Mouse (Mus musculus) testis, postnatal 10 days (tissue): ENCODE results near the gene Rrp7a.
"Not testable (repeated sequence)": the region's sequence is repeated elsewhere in the genome, so short reads cannot be mapped to it uniquely, and the experiment has no call there.

Experiments
- DNase-seq: peaks from one replicate; pipeline ENCODE4 v3.0.0; 2021; ENCODE audit warnings: low spot score

Gene Rrp7a

GRCm38 (mm10) chr15:83156929-83157666 is 34.5 kb upstream of the Rrp7a start:
- DNase-seq = peak; percentile 82

DNA sequence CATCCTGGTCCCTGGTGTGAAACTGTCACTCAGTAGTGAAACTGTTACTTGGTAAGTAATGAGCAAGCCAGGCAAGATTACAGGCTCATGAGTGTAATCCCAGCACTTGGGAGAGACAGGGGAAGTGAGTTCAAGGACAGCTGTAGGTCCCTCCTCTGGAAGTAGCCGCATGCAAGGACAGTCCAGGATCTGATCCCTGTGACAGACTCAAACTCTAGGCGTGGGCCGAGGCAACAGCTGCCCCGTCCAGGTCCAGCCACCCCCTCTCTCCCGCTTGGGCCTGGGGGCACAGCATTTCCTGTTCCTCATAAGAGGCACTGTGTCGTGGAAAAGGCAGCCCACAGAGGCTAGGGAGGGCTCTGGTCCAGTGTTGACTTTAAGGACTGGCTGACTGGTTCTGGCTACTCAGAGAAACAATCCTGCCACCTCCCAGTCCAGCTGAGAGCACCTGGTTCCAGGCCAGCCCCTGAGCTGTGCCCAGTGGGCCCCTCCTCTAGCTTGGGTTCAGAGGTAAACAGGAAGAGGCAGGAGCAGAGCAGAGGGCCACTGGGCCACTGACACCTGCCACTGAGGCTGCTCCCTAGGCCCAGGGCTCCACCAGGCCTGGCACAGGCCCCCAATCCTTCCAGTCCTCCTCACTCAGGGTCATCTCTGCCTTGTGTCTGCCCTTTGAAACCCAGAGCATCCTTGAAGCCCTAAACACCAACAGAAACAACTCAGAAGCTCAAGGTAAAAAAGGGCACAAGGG is 33.2 kb upstream of the Rrp7a start:
- DNase-seq = no peak

DNA sequence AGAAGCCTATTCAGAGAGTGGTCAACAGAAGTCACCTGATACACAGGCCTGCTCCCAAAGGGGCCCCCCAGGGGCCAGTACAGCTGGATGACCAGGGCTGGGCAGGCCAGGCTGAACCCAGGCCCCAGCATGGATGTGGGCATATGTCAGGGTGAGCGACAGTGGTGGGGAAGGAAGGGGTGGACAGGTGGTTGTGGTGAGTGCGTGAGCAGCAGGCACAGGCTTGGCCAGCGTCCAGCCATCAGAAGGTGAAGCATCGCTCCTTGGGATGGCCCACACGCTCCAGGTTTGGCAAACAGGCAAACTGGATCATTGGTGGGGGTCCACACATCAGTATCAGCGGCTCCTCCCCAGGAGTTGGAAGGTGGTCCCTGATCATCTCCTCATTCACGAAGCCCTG is 31.7 kb upstream of the Rrp7a start:
- DNase-seq = no peak

DNA sequence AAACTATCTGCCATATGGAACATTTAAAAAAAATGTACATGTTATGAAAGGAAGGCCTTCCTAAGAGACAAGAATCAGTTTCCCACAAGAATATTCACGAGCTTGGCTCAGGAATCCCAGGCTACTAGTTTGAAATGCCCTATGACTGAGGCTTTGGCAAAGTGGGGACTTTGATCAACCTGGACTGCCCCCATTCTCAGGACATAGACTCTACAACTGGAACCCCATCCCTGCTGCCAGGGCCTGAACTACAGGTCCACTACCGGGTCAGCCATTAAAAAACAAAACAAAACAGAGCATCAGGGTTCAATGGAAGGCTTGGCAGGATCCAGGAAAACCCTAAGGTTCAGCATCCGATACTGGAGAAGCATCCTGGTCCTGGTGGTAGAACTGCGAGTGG is 28.1 kb upstream of the Rrp7a start:
- no peak for DNase-seq

DNA sequence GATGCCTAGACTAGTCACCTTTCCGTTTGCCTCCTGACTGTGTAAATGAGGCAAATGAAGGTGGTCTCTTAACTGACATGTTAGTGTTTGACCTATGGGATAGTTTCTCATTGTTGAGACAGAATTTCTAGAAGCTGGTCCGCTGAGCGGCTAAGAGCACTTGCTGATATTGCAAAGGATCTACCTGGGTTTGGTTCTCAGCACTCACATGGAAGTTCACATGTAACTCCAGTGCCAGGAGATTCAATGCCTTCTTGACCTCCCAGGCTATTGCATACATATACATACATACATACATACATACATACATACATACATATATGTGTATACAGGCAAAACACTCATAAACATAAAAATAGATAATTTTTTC is 27.5 kb upstream of the Rrp7a start:
- no peak for DNase-seq

DNA sequence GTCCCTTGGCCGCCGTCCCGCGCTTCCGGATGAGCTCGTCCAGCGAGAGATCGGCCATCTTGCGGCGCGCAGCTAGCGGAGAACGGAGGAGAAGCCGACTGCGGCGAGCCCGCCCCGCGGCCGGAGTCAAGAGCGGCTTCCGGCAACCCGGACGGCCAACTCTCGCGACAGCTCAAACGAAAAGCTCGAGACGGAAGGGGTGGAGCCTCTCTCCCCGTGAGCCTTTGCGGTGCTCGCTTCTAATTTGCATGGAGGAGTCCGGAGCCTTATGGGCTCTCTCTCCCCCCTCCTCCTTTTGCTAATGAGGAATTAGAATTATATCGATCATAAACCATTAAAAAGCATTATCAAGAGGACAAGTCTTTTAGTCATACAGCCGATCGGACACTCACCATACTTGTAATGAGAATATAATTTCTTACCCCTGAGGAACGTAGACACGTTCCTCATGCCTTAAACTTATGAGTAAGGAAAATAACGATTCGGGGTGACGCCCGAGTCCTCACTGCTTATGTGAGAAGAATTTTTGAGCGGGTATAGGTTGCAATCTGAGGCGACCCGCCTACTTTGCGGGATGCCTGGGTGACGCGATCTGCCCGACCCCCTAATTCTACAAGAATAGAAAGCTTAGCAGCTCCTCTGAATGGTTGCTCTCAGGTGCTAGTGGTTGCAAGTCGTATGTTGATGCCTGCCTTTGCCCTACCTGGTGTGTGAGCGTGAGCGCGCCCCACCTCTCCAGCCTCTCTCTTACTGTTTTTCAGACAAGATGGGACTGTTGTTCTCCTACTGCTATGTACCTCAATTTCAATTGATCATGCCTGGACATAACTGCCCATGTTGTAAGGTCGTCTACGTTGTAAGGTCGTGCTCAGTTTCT is 26.8 kb upstream of the Rrp7a start, which contains the start of gene Poldip3:
Gene Poldip3 (minus strand): TSS at position 189 of the 877 bp plus-strand sequence.
- peak; percentile 98 for DNase-seq

DNA sequence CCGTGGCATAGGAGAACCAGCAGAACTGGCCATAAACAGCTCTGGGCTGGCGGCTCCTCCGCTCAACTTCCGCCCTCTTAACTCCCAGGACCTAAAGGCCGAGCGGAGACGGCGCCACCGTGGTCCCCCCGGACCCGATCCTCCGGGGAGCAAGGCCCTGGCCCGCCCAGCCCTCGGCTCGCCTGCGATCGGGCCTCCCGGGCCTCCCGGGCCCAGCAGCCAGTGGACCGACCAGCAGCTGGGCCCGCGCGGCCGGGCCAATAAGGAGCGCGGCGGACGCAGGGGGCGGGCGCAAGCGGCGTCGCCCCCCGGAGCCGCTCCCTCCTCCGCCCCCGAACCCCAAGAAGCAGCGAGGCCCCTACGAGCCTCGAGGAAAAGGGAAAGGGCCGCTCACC is 26.2 kb upstream of the Rrp7a start:
- no peak for DNase-seq

GRCm38 (mm10) chr15:83148395-83148794 is 25.8 kb upstream of the Rrp7a start:
- DNase-seq = no peak

DNA sequence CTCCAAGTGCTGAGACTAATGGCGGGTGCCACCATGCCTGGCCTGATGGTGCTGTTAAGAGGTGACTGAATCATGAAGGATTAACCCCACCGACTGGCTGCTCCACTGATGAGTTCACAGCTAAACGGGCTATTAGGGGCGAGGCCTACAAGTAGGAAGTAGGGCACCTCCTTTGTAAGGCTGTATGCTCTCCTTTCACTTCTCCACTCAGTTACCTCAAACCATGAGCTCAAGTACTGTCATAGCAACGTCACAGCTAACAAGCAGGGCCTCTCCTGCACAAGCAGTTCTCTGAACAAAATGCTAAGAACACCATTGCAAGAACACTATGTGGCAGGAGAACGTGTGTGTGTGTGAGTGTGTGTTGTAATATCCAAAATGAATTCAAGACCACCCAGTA is 22.9 kb upstream of the Rrp7a start:
- no peak for DNase-seq

DNA sequence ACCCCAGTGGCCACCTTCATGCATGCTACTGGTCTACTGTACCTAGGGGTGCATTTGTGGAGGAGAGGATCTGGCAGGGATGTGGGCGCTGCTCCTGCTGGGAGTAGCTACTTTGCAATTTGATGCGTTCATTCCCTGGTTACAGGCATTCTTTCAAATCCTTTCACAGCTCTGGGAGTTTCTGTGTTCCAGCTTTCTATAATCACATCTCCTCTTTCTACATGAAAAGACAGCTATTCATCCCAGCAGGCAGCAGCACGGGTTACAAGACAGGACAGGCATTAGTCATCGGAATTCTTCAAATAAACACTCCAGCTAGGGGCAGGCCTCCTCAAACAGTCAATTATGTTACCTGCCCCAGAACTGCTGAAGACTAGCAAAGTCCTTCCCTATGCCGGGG is 20.3 kb upstream of the Rrp7a start:
- no peak for DNase-seq

GRCm38 (mm10) chr15:83135654-83136053 is 13.1 kb upstream of the Rrp7a start:
- no peak for DNase-seq

DNA sequence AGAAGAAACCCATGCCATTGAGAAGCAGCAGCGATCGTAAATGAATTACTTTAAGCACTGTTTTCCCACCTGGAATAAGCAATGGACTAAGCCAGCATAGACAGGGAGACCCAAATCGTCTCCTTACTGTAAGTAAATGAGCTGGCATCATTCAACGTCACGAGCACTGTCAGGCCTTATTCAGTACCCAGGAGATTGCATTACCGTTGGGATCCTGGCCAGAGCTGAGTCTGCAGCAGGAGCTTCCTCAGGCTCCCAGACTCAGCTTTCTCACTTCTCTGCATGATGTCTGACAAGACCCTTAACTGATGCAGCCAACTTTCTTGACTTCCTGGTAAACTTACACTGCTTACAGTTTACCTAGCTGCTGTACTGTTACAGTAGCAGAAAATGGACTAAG is 12.1 kb upstream of the Rrp7a start:
- no peak for DNase-seq

- DNase-seq = no peak
These were observed 7.1 kb upstream of the Rrp7a start for GRCm38 (mm10) chr15:83129530-83130231.

DNA sequence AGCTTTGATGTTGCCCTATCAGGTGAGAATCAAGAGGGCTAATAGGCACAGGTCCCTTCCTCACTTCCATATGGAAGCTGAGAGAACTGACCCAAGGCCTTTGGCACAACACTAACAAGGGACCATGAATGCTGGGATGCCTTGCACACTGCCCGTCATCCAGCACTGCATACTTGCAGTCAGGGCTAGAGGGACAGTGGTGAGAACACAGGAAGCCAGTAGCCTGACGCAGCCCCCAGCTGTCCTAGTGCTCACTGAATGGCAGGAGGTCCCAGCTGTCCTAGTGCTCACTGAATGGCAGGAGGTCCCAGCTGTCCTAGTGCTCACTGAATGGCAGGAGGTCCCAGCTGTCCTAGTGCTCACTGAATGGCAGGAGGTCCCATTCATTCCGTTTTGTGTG is 4.4 kb upstream of the Rrp7a start:
- not testable (repeated sequence) for DNase-seq

DNA sequence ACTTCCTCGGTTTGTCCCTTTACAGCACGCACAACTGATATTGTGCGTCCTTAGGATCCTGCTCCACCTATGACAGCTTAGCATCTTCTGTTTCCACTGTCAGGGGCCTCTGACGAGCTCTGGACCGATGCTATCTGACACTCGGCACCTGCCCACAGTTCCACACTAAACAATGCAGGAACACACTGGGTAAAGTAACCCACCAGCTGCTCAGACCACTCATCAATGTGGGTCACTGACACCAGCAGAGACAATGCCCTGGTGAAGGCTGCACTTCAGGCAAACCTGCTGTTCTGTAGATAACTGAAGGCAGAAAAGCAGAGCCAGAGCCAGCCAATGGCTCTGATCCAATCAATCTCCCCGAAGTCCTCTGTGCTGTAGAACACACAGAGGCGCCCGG is 4.0 kb upstream of the Rrp7a start:
- no peak for DNase-seq

DNA sequence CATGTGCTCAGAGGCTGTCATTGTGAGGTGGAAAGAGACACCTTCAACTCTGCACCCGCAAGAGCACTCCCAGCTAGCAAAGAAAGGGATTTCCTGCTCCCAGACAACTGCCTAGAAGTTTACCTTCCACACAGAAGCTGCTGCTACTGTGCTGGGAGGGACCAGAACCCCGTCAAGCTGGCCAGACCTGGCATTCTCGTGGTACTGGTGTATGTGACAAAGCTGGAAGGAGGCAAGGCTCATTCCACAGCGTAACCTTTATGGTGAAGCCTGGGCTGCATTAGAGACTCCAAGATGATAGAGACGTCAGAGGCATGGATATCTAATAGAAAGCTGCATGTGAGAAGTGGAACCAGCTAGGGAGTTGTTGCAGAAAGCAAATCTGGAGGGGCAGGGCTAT is 2.0 kb upstream of the Rrp7a start:
- no peak for DNase-seq

GRCm38 (mm10) chr15:83121709-83122565 is 664 bp downstream of the Rrp7a start:
- peak; percentile 69 for DNase-seq

GRCm38 (mm10) chr15:83118360-83118759 is 4.2 kb downstream of the Rrp7a start:
- DNase-seq = peak; percentile 74

DNA sequence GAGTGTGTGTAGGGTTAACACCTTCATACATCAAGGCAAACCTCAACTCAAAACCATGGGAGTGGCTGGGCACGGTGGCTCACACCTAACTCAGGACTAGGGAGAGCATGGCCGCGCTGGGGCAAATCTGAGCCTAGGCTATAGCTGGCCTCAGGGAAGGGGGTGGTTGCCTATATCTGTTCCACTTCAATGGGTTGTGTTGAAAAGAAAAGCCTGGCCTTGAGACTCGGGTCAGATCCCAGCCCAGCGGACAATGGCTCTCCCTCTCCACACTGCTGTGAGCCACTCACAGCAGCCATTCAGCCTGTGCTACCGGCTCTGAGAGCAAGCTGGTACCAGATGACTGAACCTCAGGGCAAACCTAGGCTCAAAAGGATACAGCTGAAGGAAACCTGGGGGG is 7.5 kb downstream of the Rrp7a start:
- DNase-seq = no peak

- DNase-seq = no peak
These were observed 8.5 kb downstream of the Rrp7a start for GRCm38 (mm10) chr15:83114106-83114505.

GRCm38 (mm10) chr15:83112898-83113297 is 9.7 kb downstream of the Rrp7a start:
- peak; percentile 92 for DNase-seq
